Mouse (Mus musculus) lung, adult 18-20 months (tissue): ENCODE results near the gene She.
A peak's percentile ranks its signal among the peaks of the same experiment; 100 is the strongest.
"Not testable (repeated sequence)": the region's sequence is repeated elsewhere in the genome, so short reads cannot be mapped to it uniquely, and the experiment has no call there.

Experiments used
- DNase-seq, 2 experiments: peaks; one replicate each; pipeline ENCODE4 v3.0.0; 2022; ENCODE audit warnings: mixed read lengths in 2 of 2

She gene

DNA sequence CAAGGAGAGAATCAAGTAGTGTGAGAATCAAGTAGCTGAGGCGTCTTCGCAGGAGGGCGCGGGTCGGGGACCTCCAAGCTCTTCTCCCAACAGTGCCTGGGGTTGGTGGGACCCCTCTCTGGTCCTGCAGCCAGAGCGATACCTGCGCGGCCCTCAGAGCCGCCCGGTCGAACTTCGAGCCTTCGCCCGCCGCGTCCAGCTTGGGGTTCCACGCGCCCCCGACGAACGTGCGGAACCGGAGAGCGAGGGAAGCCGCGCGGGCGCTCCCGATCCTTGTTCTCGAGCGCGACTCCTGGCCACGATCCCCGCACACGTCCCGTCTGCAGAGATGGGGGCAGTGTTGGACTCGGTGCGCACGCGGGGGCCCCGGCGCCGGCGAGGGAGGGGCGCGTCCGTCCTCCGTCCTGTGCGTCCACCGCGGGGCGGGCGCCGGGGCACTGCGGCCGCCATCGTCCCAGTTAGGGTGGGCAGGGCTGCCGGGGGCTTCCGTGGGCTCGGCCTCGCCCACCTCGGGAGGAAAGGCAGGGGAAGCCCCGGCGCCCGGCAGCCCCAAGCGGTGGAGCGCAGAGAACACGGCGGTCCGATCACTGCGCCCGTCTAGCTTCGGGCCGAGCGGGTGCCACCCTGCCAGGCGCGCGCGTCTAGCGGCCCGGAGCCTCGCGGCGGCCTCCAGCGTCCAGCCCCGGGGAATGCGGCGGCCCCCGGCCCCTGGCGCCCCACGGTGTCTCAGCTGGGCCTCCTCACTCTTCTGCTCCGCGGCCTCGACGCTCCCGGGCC, at the start of gene She:
Gene She, plus strand, starts transcription at position 556 of the 777 bp plus-strand sequence.
- peak; percentile 45 to 62 for DNase-seq

DNA sequence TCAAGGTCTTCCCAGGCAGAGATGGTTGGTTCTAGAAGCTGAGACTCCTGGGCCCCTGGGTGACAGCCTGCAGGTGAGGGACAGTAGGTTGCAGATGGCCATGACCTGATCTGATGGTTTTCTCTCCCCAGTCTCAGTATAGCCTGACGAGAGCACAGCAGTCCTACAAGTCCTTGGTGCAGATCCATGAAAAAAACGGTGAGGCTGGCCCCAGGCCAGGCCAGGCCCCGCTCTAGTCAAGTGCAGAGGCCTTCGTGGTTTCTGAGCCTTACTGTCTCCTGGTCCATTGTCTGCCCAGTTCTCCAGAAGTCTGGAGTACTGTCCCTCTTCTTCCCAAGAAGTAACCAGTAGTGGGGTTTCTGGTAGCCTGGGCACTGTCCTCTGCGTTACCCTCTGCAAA, 49.5 kb upstream of the She start:
- DNase-seq, result no peak

DNA sequence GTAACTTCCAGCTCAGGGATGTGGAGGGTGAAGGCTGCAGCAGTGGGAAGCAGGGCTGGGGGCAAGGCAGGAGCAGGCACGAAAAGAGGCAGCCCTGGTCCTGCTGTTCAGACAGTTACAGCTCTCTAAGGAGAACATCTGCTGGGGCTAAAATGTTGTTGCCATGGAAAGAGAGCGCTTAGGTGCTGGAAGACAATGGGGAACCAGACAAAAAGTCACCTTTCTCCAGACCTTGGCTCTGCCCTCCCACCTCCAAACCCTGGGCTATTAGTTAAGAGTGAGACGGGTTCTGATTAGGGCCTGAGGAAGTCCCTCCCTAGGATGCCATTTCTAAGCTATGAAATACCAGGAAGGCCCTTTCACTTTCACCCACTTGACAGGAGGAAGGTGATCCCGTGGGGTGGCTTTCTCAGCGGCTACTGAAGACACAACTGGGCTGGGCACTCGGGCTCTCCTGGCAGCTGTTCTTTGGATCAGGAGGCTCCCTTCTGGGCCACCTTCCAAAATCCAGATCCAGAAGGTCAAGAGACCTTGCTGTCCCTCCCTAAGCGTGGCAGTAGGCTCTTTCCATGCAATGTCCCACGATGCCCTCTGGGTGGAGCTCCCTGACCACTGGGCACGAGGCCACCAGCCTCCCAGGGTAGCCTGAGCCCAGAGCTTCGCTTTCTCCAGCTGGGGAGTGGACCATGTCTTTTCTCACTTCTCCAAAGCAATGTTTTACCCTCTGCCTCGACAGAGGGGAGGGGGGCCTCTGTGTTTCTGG, 46.0 kb upstream of the She start:
- peak; percentile 82 to 87 for DNase-seq

GRCm38 (mm10) chr3:89786275-89786674, 44.9 kb upstream of the She start:
- DNase-seq, result no peak

- DNase-seq, result no peak
These were observed 42.4 kb upstream of the She start for GRCm38 (mm10) chr3:89788680-89789352.

DNA sequence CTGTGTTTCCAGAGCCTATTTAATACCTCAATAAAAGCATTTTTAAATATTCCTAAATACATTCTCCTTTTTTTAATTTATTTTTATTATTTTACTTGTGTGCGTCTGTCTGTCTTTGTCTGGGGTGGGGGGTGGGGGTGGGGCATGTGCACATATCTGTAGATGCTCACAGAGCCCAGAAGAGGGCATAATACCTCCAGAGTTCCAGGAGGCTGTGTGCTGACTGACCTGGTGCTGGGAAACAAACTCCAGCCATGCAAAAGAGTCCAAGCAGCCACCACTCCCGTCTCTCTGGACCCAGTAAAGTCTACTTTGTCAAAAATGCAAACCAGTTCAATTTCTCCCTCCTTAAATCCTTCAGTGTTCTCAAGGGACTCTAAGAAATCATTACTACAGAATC, 36.6 kb upstream of the She start:
- DNase-seq, result no peak

DNA sequence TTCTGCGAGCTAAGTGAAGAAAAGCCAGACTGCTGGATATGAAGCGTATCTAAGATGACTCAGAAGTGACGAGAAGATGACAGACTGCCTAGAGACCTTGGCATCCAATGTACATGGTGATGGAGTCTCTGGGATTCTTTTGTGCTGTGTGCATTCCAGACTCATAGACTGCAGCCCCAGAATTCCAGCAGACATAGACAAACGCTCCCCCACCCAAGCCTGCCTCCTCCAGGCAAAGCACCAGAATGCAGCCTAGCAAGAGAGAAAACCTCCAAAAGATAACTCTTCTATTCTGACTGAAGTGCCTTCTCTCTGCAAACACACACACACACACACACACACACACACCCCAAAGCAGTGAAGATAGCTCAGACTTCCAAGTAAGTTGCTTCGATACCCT, 35.4 kb upstream of the She start:
- DNase-seq, result no peak

- peak; percentile 20 to 25 for DNase-seq
These were observed 34.8 kb upstream of the She start for GRCm38 (mm10) chr3:89796358-89796757.

DNA sequence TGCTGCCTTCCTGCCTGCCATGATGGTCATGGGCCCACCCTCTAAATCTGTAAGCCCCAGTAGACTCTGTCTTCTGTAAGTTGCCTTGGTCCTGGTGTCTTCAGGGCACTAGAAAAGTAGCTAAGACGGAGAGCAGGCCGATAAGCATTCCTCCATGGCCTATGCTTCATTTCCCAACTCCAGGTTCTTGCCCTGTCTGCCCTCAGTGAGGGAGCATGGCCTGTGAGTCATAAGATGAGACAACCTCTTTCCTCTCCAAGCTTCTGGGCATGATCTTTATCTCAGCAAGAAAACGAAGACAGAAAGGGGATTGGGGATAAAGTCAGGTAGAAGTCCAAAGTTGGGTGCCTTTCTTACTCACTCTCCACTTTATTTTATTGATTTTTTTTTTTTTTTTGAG, 32.7 kb upstream of the She start:
- no peak for DNase-seq

GRCm38 (mm10) chr3:89799476-89799875, 31.7 kb upstream of the She start:
- no peak for DNase-seq

- not testable (repeated sequence) for DNase-seq
These were observed 31.1 kb upstream of the She start for GRCm38 (mm10) chr3:89800078-89800477.

- no peak for DNase-seq
These were observed 30.2 kb upstream of the She start for GRCm38 (mm10) chr3:89800774-89801506.

DNA sequence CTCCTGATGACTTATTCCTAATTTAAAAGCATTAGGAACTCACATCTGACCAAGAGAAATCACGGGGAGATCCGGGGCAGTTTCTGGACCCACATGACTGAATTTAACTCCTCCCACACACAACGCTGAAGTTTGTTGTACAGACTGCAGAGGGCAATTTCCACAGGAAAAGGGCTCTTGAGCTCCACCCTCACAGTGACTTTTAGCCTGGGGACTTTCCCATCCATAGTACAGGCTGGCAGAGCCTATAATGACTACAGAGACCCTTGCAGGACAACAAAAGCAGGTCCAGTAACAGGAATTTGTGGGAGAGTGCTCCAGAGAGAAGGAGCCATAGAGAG, 29.7 kb upstream of the She start:
- DNase-seq, result peak; percentile 19 to 23

DNA sequence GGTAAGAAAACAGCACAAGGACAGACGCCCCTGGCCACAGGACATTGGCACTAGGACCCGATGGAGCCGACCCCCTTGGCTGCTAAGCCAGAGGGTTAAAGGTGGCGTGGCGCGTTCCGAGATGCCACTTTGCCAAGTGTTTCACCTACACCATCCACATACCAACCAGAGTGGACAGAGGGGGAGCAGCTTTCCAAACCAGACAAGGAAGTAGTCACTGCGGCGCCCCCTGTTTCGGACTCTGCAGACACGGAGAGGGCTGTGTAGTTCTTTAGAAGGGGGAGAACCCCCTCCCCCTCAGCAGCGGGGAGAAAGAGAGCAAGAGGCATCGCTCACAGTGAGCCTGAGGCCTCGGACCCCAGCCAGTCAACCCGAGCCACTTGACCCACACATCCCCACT, 28.3 kb upstream of the She start:
- no peak for DNase-seq

DNA sequence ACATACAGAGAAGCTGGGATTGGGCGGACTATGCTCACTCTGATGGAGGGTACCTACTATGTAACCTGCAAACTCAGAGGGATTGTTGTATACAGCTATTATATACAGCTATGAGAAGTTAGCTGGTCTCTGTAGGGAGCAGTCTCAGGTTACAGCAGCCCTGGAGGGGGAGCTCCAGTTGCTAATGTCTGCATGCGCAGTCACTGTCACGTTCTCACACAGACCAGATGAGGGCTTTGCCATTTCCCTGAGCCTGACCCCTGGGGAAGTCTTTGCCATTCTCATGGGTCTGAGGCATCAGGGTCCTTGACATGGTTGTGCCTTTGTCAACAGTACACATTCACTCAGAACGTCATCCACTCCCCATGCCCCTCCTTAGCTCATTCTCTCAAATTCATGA, 26.0 kb upstream of the She start:
- DNase-seq, result no peak

GRCm38 (mm10) chr3:89806751-89807150, 24.4 kb upstream of the She start:
- no peak for DNase-seq

DNA sequence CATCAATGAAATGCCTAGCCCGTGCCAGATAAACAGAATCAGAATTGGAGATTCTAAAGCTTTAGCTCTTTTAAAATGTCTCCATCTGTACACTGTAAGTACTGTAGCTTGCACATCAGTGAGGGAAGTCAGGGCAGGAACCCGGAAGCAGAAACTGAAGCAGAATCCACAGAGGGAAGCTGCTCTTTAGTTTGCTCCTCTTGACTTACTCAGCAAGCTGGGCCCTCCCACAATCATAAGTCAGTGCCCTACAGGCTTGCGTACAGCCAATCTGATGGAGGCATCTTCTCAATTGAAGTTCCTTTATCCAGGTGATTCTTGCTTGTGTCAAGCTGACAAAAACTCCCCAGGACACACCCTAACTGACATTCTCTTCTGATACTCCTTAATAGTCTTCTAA, 24.0 kb upstream of the She start:
- DNase-seq, result no peak

- no peak for DNase-seq
These were observed 23.3 kb upstream of the She start for GRCm38 (mm10) chr3:89807881-89808280.

- DNase-seq, result no peak
These were observed 22.5 kb upstream of the She start for GRCm38 (mm10) chr3:89808638-89809037.

- no peak for DNase-seq
These were observed 20.3 kb upstream of the She start for GRCm38 (mm10) chr3:89810841-89811240.

- DNase-seq, result no peak
These were observed 19.0 kb upstream of the She start for GRCm38 (mm10) chr3:89812166-89812565.

GRCm38 (mm10) chr3:89814051-89814450, 17.1 kb upstream of the She start:
- DNase-seq, result no peak

GRCm38 (mm10) chr3:89817056-89817455, 14.1 kb upstream of the She start:
- DNase-seq, result peak; percentile 37 to 43
